Mouse (Mus musculus) adrenal gland, postnatal 14 days (tissue): ENCODE data around the gene Cldn7. TPM values are rescaled to one million over a fixed set of nuclear protein-coding genes. Genes with fewer than 3 reads are reported as not detected.
A peak's percentile ranks its signal among the peaks of the same experiment; 100 is the strongest.
"Not testable (repeated sequence)": the region's sequence is repeated elsewhere in the genome, so short reads cannot be mapped to it uniquely, and the experiment has no call there.

Source experiments
- DNase-seq: peaks from one replicate; pipeline ENCODE4 v3.0.0; 2021; ENCODE audit warnings: mixed read lengths
- long read RNA-seq, 2 experiments: library from polyadenylated mRNA; stranded (forward); transcript quantifications; one replicate each; pipeline ENCODE4 v2.0.0; 2021
- total RNA-seq: library from RNA; stranded (reverse); gene quantifications from 2 replicates; pipeline ENCODE4 v1.2.3, GENCODE M21; 2021

Gene Cldn7
- 1.1 TPM in 1 of 2 replicates, not detected in the other for total RNA-seq
- long read RNA-seq, experiment 1 = 0 reads
- long read RNA-seq, experiment 2, partial matches to known transcripts = 0 of 1 reads
- long read RNA-seq, experiment 2, other reads (novel, unspliced or antisense) = 1 of 1 reads

DNA sequence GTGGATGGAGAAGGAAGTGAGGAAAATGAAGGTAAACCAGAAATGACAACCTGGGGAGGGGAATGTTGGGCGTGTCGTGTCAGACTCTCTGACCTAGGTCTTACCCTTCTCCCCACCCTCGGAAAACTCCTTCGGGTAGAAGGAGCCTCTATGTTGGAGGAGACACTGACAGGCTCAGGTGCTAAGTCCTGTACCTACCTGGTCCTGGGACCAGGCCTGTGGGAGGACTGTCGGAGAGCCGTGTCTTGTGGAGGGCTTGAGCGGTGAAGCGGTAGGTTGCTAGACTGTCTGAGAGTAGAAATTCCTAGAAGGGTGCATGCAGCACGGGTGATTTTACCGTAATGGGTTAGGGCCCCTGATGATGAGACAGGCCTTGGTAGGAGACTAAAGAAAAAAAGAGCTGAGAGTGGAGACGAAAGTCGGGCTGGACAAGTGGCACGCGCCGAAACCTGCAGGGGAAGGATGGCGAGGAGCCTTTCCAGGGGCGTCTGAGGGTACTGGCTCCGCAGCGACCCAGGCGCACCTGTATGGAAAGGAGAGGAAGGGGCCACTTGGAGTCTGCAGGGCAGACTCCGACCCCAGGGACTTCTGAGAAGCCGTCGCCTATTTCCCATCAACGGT lies at the start of gene Cldn7:
Gene Cldn7 (plus strand): TSS at position 130 of the 621 bp plus-strand sequence.
- DNase-seq = no peak

GRCm38 (mm10) chr11:69914917-69915430 lies 49.6 kb upstream of the Cldn7 start:
- no peak for DNase-seq

DNA sequence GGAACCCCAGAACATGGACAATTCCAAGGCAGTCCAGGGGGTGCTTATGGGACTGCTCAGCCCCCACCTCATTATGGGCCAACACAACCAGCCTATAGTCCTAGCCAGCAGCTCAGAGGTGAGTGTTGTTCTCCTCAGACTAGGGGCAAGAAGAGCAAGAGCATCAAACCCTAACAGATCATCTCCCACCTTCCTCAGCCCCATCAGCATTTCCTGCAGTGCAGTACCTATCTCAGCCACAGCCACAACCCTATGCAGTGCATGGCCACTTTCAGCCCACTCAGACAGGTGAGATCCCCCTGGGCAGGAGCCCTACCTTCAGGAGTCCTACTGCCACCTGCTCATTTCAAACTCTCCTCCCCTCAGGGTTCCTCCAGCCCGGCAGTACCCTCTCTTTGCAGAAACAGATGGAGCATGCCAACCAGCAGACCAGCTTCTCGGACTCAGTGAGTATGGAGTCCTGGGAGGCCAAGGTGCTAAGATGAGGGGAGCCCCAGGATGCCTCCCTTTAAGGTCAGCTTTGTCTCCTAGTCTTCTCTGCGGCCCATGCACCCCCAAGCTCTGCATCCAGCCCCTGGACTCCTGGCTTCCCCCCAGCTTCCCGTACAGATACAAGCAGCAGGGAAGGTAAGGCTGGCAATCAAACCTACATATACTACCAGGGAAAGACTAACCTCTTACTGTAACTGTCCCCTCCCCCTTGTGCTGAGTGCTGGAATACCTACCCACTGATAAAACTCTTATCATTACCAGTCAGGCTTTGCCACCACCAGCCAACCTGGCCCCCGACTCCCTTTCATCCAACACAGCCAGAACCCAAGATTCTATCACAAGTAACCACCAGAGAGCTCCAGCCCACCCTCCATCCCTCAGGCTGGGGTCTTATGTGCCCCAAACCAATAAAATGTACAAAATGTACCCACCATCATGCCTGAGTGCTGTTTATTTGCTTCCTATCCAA lies 48.6 kb upstream of the Cldn7 start:
- DNase-seq = no peak

- DNase-seq = not testable (repeated sequence)
Measured at GRCm38 (mm10) chr11:69916652-69917378, 47.8 kb upstream of the Cldn7 start.

DNA sequence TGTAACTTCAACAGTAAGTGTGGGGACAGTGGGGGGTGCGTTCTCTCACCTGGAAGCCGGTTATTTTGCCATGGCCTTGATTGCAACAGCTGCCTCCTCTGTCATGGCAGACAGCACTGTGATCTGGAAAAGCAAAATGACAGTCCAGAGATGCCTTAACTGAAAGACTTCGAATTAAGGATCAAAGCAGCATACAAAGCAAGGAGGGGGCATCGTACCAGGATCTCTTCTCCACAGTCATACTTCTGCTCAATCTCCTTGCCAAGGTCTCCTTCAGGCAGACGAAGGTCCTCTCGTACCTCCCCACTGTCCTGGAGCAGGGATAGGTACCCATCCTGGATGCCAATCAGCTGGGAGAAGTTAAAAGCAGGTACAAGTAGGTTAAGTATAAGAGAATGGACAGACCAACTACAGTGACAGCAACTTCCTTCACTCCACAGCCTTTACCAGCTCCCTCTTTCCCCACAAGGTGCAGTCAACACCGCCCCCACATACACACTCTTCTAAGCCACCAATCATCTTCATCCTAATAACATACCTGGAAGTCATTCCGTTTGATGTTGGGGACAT lies 47.1 kb upstream of the Cldn7 start:
- no peak for DNase-seq

DNA sequence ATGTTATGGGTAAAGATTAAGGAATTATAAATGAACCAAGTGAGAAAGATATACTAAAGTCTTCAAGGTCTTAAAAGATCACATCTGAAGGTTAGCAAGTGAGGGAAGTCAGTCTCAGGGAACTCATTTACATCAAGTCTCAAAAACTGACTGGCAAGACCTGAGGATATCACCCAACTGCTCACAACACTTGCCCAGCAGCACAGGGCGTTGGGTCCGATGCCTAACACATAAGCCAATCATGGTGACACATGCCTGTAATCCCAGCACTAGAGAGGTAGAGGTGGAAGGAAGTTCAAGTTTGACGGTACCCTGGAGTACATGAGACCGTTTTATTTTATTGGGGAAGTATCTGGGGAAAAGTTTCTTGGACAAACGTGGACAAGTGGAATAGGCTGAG lies 46.5 kb upstream of the Cldn7 start:
- DNase-seq = no peak

DNA sequence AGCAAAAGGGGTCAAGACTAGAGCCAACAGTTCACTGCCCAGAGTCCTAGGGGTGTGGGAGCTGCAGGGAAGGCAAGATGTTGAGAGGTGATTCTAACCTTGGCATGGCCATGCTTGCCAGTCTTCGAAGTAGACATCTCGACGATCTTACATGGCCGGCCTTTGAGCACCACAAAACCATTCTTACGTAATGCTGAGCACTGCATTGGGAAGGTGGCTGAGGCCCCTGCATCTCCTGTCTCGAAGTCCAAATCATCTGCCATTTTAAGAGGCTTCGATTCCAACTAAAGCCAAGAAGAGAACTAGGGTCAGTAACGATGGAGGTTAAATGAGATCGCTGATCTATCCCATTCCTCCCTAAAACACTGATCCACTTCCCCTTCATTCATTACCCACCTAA lies 45.5 kb upstream of the Cldn7 start:
- no peak for DNase-seq

- peak; percentile 92 for DNase-seq
Measured at GRCm38 (mm10) chr11:69919661-69920265, 44.8 kb upstream of the Cldn7 start.

GRCm38 (mm10) chr11:69920266-69921031 lies 44.1 kb upstream of the Cldn7 start:
- peak; percentile 79 for DNase-seq

DNA sequence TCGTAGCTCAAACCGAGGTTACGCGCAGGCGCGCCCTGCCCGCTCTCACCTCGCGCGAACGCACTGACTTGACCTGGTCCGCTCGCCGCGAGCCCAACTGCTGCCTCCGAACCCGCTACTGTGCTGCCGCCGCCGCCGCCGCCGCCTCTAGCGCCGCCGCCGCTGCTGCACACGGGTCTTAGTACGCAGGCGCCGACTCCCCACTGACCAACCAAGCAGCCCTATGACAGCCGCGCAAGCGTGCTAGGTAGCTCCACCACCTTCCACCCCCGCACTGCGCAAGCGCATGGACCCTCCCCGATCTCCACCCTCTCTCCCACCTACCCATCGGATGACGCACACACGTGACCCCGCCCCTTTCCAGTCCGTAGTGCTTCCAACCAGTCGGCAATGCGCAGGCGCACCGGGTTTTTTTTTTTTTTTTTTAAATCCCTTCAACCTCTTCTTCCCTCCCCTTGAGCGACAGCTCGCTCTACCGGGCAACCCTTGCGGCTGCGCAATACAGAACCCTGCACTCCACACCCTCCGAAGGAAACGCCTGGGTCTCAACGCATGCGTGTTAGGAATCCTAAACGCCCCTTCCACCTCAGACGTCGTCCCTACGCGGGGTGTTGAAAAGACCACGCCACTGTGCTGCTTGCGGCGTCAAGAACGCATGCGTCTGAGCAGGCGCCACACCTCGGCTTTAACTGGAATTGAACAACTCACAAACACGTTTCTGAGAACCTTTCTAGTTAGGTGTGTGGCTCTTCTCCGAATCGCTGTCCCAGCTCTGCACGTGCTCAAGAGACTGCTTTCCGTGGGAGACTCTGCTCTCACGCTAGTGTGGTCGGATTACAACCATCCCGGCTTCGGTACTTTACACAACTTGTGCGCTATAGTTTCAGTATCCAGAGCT lies 43.2 kb upstream of the Cldn7 start, which contains the start of gene Eif5a:
Gene Eif5a (minus strand): TSS at position 845 of the 898 bp plus-strand sequence.
- DNase-seq = peak; percentile 100

DNA sequence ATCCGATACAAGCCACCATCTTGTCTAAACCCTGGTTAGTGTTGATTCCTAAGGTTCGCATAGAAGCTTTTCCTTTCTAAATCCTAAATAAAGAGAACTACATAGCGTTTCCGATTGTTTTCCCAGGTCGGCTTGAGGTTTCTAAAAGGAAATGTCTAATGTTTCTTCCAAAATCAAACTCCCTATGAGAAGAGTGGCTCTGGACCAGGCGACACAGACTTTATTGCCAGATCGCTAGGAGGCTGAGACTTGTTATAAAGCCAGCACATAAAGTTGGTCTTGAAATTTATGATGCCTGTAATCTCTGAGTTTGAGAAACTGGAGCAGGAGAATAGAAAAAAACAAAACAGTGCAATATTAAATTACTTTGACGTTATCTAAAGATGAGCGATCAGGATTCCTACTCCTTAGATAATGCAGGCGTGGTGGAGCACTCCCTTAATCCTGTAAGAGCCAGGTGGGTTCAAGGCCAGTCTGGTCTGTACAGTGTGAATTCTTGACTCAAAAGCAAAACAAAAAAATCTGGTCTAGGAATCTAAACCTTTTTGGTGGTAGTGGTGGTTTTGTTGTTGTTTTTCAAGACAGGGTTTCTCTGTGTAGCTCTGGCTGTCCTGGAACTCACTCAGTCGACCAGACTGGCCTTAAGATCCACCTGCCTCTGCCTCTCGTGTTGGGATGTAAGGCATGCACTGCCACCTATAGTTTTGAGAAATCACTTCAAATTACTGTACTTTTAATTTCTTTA lies 42.4 kb upstream of the Cldn7 start:
- DNase-seq = peak; percentile 30

DNA sequence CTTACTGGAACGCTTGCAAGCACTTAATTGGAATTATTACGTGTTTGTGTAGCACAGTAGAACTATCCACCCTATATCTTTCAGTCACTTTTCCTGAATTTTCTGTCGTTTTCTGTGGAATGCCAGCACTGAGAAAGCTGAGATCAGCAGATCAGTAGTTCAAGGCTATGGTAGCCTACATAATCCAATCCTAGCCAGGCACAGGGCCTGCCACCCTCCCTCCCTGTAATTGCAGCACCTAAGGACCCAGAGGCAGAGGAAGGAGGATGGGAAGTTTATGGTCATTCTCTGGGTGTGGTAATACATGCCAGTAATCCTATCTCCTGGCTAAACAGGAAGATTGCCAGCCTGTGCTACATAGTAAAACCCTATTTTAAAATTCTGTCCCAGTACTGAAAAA lies 41.8 kb upstream of the Cldn7 start:
- DNase-seq = peak; percentile 23

- DNase-seq = no peak
Measured at GRCm38 (mm10) chr11:69927501-69927900, 37.1 kb upstream of the Cldn7 start.

GRCm38 (mm10) chr11:69929712-69930111 lies 34.9 kb upstream of the Cldn7 start:
- no peak for DNase-seq

GRCm38 (mm10) chr11:69930176-69930575 lies 34.4 kb upstream of the Cldn7 start:
- not testable (repeated sequence) for DNase-seq

DNA sequence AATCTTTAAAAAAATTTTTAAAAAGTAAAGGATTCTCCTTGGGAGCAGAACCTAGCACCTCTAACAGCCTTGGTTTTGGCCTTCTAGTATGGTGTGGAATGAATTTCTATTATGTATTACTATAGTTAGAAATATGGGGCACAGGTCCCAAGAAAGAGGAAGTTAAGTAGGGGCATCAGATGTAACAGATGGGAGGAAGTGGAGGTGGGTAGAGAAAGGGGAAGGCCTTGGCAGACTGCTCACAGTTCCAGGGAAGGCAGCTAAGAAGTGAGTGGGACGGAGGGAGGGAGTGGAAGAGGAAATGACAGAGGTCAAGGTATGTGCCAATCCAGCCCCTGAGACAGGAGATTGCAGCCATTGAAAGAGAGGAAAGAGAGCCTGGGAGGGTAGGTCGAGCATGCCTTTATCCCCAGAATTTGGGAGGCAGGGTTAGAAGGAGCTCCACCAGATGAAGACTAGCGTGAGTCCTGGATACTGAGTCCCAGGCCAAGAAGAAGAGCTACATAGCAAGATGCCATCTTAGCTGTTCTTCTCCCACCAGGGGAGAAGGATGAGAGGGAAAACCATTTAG lies 33.5 kb upstream of the Cldn7 start:
- DNase-seq = no peak

GRCm38 (mm10) chr11:69931769-69932168 lies 32.8 kb upstream of the Cldn7 start:
- DNase-seq = no peak

DNA sequence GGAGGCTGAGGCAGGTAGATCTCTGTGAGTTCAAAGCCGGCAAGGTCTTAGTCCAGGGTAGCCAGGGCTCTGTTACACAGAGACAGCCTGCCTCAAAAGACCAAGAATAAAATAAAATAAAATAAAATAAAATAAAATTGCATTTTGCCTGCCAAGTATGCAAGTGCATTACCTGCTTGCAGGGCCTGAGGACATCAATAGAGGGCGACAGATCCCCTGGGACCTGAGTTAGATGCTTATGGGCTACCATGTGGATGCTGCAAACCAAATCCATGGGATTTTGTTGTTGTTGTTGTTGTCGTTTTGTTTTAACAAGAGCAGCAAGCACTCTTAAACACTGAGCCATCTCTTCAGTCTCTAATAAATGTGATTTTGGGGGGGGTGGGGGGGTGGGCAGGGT lies 32.3 kb upstream of the Cldn7 start:
- peak; percentile 18 for DNase-seq
